Mouse (Mus musculus) B cell, adult 2 months (primary cell): ENCODE results near the gene Frmd4b.

Experiments used
- DNase-seq, 2 experiments: peaks; one replicate each; pipeline ENCODE4 v3.0.0; 2022

Gene Frmd4b

DNA sequence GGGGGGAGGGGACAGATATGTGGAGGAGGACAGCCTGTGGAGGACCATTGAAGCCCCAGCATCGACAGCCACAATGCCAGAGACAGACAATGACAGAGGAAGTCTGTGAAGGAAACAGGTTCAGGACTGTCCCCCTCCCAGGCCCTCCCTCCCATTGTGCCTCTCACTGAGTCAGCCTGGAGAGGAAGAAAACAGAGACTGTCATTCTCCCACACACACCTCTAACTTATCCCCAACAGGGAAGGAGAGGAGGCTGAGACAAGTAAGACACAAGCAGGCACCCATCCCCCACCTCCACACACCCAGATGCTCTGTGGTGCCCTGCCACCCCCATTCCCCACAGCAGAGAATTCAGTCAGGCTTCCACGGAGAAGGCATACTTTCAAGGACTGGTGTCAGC is 98.9 kb downstream of the Frmd4b start:
- no peak for DNase-seq

- no peak for DNase-seq
Observed at GRCm38 (mm10) chr6:97517616-97518235, 99.6 kb downstream of the Frmd4b start.

DNA sequence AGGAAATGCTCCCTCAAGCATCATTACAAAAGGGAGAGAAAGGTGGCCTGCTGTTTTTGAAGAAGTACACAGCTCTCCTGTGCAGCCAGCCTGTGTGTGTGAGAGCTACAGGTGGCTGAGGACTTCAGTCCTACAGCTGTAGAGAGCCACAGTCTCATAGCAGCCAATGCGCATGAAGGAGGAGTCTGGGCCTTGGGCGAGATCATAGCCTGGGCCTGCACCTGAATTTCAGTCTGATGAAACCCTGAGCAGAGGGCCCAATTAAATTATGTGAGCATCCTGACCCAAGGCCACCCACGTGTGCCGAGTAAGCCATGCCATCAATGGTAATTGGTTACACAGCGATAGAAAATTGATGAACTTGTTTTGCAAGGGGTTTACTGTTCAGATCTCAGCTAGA is 100.4 kb downstream of the Frmd4b start:
- DNase-seq: no peak

- DNase-seq: no peak
Observed at GRCm38 (mm10) chr6:97510771-97511170, 106.6 kb downstream of the Frmd4b start.

GRCm38 (mm10) chr6:97509434-97509833 is 107.9 kb downstream of the Frmd4b start:
- no peak for DNase-seq

DNA sequence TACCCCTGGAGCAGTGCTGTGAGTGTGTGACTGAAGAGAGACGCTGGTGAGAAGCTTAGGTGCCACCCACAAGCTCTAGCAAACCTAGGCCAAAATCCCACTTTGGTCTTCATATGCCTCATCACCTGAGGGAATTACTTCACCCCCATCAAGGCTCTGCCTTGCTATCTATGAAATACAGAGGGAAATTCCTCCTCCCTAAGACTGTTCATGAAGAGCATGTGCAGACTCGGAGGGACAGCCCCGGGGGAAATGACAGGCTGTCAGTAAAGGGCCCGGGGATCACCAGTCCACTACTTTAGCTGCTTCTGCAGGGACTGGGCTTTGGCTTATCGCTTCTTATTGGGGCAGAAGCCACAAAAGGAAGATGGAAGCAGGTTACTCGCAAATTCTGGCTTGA is 108.9 kb downstream of the Frmd4b start:
- DNase-seq: no peak

DNA sequence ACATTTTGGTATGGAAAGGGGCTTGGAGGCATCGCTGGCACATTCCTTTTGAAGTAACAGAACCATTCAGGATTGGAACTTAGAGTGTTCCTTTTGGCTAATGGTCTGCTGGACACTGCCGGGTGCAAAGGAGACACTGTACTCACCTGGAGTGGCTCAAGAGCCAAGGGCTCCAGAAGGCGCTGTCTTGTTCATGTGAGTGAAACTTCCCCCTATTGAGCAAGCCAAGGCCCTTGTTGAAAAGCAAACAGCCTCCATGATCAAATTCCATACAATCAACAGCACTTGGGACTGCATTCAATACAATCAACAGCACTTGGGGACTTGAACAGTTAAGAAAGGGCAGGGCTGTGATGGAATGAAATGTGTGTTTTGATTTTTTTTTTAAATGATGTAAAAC is 109.4 kb downstream of the Frmd4b start:
- no peak for DNase-seq

- DNase-seq: peak in 1 of 2 experiments; percentile 5
Observed at GRCm38 (mm10) chr6:97506141-97506650, 111.1 kb downstream of the Frmd4b start.

- peak in 1 of 2 experiments; percentile 23 for DNase-seq
Observed at GRCm38 (mm10) chr6:97504673-97505072, 112.7 kb downstream of the Frmd4b start.

DNA sequence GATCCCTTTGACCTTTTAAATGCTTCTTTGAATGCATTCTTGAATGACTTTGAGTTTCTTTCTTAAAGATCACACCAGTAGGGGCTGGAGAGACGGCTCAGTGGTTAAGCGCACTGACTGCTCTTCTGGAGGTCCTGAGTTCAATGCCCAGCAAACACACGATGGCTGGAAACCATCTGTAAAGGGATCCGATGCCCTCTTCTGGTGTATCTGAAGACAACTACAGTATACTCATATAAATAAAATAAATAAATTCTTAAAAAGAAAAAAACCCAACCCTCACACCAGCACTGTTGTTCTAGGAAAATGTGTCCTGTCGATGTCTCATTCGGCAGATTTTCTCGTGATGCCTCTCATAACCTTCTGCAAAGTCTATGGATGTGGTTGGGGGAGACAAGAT is 116.3 kb downstream of the Frmd4b start:
- DNase-seq: no peak

DNA sequence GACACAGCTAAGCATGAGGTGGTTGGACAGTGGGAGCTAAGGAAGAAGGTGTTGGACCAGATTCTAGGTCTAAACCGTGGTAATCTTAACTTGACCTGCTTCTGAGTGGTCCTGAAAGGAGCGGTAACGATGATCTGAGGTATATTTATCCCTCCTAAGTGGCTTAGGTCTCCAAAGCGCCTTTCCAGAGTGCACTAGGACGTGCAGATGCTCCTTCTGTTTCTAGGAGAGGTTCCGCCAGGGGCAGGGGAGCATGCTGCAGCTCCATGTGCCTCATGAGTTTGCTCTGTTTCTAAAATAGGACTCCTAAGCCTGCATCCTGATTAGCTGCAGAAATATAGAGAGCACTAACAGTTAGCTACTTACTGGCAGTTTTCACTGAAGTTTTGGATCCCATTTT is 117.1 kb downstream of the Frmd4b start:
- no peak for DNase-seq

DNA sequence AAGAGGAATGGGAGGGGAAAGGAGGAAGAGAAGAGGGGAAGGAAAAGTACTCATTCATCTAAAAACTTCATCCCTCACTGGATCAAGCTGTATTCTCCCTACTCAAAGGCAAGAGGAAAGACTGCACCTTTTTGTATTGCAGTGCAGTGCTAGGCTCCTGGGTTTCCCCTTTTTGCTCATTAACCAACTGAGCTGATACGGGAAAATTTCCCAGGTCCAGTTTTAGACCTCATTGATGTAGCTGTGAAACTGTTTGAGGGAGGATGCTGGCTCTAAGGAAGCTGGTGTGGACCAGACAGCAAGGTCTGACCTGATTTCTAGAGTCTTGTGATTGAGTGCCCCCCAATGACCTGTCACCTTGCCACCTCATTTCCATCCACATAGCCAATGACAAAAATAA is 121.3 kb downstream of the Frmd4b start:
- no peak for DNase-seq

GRCm38 (mm10) chr6:97491065-97491464 is 126.3 kb downstream of the Frmd4b start:
- DNase-seq: no peak

DNA sequence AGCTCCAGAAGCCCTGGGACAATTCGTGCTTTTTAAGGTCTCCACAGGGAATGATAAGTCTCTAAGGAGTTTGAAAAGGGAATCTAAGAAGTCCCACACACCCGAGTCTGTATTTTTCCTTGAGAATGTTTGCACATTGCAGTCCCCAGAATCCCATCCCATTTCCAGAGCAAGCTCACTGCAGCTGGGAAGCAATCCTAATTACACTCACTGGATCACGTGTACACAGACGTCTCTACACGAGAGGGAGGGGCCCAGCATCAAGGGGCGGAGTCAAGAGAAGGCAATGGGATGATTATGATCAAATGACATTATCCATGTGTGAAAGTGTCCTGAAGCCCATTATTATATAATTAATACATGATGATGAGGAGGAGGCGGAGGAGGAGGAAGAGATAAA is 128.5 kb downstream of the Frmd4b start:
- DNase-seq: no peak

DNA sequence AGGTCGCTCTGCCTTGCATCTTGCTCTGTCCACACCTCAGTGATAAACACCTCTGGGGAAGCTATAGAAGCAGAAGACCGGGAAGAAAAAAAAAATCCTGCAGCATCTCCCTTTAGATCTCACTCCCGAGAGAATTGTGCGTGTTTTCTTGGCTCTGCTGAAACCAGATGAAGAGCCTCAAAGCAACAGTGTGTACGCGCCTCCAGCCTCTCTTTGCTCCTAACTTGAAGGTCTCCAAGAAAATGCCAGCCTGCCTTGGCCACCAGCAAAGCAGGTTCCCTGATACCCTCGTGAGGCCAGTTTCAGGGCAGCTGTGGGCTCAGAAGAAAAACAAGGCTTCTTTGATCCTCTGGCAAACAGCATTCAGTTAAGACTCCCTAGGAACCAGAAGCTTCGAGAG is 129.1 kb downstream of the Frmd4b start:
- DNase-seq: no peak

DNA sequence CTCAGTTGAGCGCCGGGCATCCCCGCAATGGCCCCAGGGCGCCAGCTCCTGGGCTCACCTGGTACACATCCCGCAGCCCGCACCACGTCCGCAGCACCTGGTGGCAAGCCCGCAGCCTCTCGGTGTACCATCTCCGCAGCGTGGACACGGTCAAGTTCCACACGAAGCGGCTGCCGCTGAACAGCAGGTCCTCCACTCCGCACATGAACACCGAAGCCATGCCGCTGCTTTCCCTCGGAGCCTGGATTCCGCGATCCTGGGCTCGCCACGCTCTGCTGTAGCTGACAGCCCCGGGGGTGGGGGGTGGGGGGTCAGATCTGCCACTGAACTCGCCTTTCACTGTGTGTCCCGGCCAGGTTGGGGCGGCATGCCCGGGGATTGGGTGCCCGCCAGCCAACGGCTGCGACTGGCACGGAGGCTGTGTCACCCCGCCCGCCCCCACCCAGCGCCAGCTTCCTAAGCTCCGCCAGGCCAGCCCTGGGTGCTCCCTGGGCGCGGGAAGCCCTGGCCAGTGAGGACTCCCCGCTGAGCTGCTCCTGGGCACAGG is 129.7 kb downstream of the Frmd4b start:
- peak; percentile 28 to 29 for DNase-seq

- DNase-seq: no peak
Observed at GRCm38 (mm10) chr6:97486813-97487361, 130.5 kb downstream of the Frmd4b start.

DNA sequence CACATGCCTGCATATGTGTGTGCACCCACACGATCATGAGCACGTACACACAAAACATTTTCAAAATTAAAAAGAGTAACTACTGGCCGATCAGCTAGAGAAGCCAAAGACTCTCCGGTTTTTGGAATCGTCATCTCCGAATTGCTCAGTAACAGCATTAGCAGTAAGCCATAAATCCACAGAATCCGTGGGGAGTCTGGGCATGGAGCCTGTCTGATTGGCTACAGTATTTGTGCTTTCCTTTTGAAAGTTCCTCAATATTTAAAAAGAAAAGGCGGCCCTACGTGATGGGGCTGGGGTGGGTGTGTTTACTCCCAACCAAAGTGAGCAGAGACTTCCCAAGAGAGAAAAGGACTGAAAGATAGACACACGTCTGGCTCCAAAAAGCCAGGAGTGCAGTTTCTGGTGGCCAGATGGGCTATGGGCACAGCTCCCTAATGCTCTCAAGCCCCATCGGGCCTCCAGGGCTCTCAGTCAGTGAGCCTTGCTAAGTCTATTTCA is 131.4 kb downstream of the Frmd4b start:
- no peak for DNase-seq

DNA sequence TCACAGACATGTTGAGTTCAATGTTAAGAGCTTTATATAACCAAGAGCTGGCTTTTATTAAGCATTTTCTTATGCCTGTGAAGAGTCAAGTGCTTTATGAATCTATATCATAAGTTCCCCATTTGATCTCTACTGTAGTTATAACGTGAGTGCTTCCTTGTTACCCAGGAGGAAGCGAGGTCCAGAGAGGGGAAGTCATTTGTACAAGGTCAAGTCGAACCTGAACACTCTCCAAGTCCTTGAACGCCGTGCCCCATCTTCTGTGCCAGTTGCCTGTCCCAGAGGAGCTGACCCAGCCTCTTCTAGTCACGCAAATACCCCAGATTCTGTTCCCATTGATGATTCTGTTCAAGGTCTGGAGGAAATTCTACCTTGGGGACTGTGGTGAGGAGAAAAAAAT is 135.4 kb downstream of the Frmd4b start:
- no peak for DNase-seq

GRCm38 (mm10) chr6:97478981-97479860 is 138.1 kb downstream of the Frmd4b start:
- DNase-seq: no peak

- no peak for DNase-seq
Observed at GRCm38 (mm10) chr6:97473672-97474071, 143.7 kb downstream of the Frmd4b start.

DNA sequence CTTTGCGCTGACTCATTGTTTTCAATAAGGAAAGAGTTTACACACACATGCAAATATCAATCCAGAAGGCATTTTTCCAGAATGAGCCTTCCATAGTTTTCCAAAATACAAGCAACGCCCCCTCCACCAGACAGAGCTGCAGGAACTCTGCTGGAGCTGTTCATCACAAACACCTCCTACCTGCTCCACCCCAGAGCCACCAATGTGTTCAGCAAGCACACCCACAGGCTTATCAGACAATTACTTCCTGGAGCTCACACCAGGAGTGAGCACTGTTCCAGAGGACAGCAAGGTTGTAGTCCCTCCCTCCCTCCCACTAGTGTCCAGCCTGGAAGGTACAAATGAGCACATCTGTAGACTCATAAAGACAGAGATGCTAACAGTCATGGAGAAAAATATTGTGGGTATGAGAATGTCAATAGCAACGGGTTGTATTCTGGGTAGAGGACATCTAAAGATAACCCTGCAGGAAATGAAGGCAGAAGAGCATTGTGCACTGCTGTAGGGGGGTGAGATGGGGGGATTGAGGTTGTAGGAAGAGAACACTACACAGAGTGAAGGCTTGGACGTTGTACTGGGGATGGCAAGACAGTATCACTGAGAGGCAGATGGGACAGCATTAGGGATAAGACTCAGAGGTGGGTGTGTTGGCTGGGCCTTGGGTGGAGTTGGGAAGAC is 144.3 kb downstream of the Frmd4b start:
- DNase-seq: no peak
